ENCODE assay signal across 10 mouse cellular contexts in genomic region chr7:141438201-141438968, GRCm38 (mm10). TPM values are rescaled to one million over a fixed set of nuclear protein-coding genes. Genes with fewer than 3 reads are reported as not detected.
DNase-seq lines count a peak whose midpoint lies in the region; ATAC-seq lines count a peak whose summit lies in the region.
"Had no signal": no experiment of that assay in that cellular context is flagged by ENCODE, and none has a peak within 500 bp of the region (broad histone marks: within the 10 kb centered on the region; RNA-seq: fewer than 3 reads in every experiment).

No protein-coding gene starts in this region.

- no peak overlapping the region for H3K9ac ChIP-seq in forebrain, embryonic 12.5 days
- no peak overlapping the region; the same call in 1 of the 2 replicates for H3K9ac ChIP-seq in forebrain, embryonic 11.5 days (ENCODE audit: low read length)
- peak overlapping the region; percentile 35; the same call in 1 of the 2 replicates for H3K9ac ChIP-seq in limb, embryonic 13.5 days
- no peak overlapping the region; the same call in 1 of the 2 replicates for H3K9ac ChIP-seq in midbrain, embryonic 14.5 days (replicated peaks; ENCODE audit: low read length)

- no peaks in the 10 kb centered on the region for H3K27me3 ChIP-seq in forebrain, embryonic 12.5 days
- no peaks in the 10 kb centered on the region; the same call in 1 of the 2 replicates for H3K27me3 ChIP-seq in forebrain, embryonic 11.5 days (ENCODE audit: control insufficient read depth, insufficient read depth, low read length)
- no peaks in the 10 kb centered on the region for H3K27me3 ChIP-seq in limb, embryonic 13.5 days
- H3K27me3 ChIP-seq in limb, embryonic 10.5 days (ENCODE audit: low read depth, poor library complexity, severe bottlenecking) = no peaks in the 10 kb centered on the region
- no peaks in the 10 kb centered on the region for H3K27me3 ChIP-seq in midbrain, embryonic 14.5 days (ENCODE audit: control insufficient read depth, insufficient read depth, low read length)
- H3K27me3 ChIP-seq: limb, embryonic 15.5 days had no signal

- no peak for ATAC-seq in forebrain, embryonic 12.5 days (ENCODE audit: low FRiP score)
- no peak for ATAC-seq in forebrain, embryonic 11.5 days (replicated peaks; ENCODE audit: low FRiP score)
- ATAC-seq in limb, embryonic 13.5 days (ENCODE audit: low FRiP score, low read depth) = no peak
- no peak for ATAC-seq in midbrain, embryonic 14.5 days (ENCODE audit: low FRiP score, low TSS enrichment)
- ATAC-seq in megakaryocyte progenitor cell, adult 5-6 weeks (replicated peaks; ENCODE audit: poor library complexity) = no peak

- H3K4me3 ChIP-seq in forebrain, embryonic 12.5 days (replicated peaks) = no peak overlapping the region
- H3K4me3 ChIP-seq in forebrain, embryonic 11.5 days (ENCODE audit: low read depth, low read length) = no peak overlapping the region
- H3K4me3 ChIP-seq in limb, embryonic 13.5 days = no peak overlapping the region
- no peak overlapping the region for H3K4me3 ChIP-seq in limb, embryonic 10.5 days
- no peak overlapping the region for H3K4me3 ChIP-seq in midbrain, embryonic 14.5 days (replicated peaks; ENCODE audit: low read depth, low read length)

- no peak for DNase-seq in forebrain, embryonic 11.5 days (ENCODE audit: low spot score)
- no peak for DNase-seq in limb, embryonic 10.5 days (ENCODE audit: low spot score)
- DNase-seq in cerebellum, adult 9-11 months = peak; percentile 94
- no peak for DNase-seq in midbrain, embryonic 14.5 days
- DNase-seq in gastrocnemius, postnatal 10 days = no peak

- peaks cover 44% of the 10 kb centered on the region for H3K36me3 ChIP-seq in forebrain, embryonic 12.5 days (replicated peaks)
- peaks cover 2% of the 10 kb centered on the region; the same call in 1 of the 2 replicates for H3K36me3 ChIP-seq in forebrain, embryonic 11.5 days (ENCODE audit: control insufficient read depth, insufficient read depth, low read length)
- H3K36me3 ChIP-seq in limb, embryonic 13.5 days = peaks cover 50% of the 10 kb centered on the region
- H3K36me3 ChIP-seq in limb, embryonic 10.5 days = peaks cover 59% of the 10 kb centered on the region
- peaks cover 5% of the 10 kb centered on the region; the same call in 1 of the 2 replicates for H3K36me3 ChIP-seq in midbrain, embryonic 14.5 days (ENCODE audit: control insufficient read depth, insufficient read depth, low read length)

- peaks cover 60% of the 10 kb centered on the region for H3K4me1 ChIP-seq in forebrain, embryonic 12.5 days
- H3K4me1 ChIP-seq in forebrain, embryonic 11.5 days (replicated peaks; ENCODE audit: control insufficient read depth, insufficient read depth, low read length) = peaks cover 33% of the 10 kb centered on the region
- peaks cover 60% of the 10 kb centered on the region for H3K4me1 ChIP-seq in limb, embryonic 13.5 days
- H3K4me1 ChIP-seq in limb, embryonic 10.5 days = peaks cover 79% of the 10 kb centered on the region
- H3K4me1 ChIP-seq in midbrain, embryonic 14.5 days (ENCODE audit: control insufficient read depth, insufficient read depth, low read length) = peaks cover 27% of the 10 kb centered on the region

- peak overlapping the region; percentile 76; the same call in 1 of the 2 replicates for H3K27ac ChIP-seq in forebrain, embryonic 12.5 days
- H3K27ac ChIP-seq in forebrain, embryonic 11.5 days (ENCODE audit: low read depth, low read length) = no peak overlapping the region
- no peak overlapping the region for H3K27ac ChIP-seq in limb, embryonic 13.5 days
- no peak overlapping the region for H3K27ac ChIP-seq in limb, embryonic 10.5 days
- H3K27ac ChIP-seq in midbrain, embryonic 14.5 days (replicated peaks; ENCODE audit: low read depth, low read length) = no peak overlapping the region; the same call in 1 of the 2 replicates

- no peak overlapping the region for H3K4me2 ChIP-seq in forebrain, embryonic 12.5 days
- H3K4me2 ChIP-seq in forebrain, embryonic 11.5 days (ENCODE audit: low read depth, low read length, severe bottlenecking) = no peak overlapping the region
- H3K4me2 ChIP-seq in limb, embryonic 13.5 days (replicated peaks) = no peak overlapping the region
- H3K4me2 ChIP-seq in midbrain, embryonic 14.5 days (ENCODE audit: low read length) = peak overlapping the region; percentile 91; the same call in 1 of the 2 replicates

- WGBS in forebrain, embryonic 12.5 days = 91% methylated on average over 12 of the region's 12 CpGs
- WGBS in forebrain, embryonic 11.5 days = 89% methylated on average over 12 of the region's 12 CpGs
- WGBS in limb, embryonic 13.5 days = 91% methylated on average over 12 of the region's 12 CpGs
- WGBS in limb, embryonic 10.5 days = 95% methylated on average over 12 of the region's 12 CpGs
- 91% methylated on average over 12 of the region's 12 CpGs for WGBS in midbrain, embryonic 14.5 days

- H3K9me3 ChIP-seq in forebrain, embryonic 12.5 days = no peaks in the 10 kb centered on the region
- H3K9me3 ChIP-seq in forebrain, embryonic 11.5 days (ENCODE audit: control insufficient read depth, low read length) = no peaks in the 10 kb centered on the region
- H3K9me3 ChIP-seq in limb, embryonic 13.5 days = no peaks in the 10 kb centered on the region
- no peaks in the 10 kb centered on the region for H3K9me3 ChIP-seq in limb, embryonic 10.5 days (replicated peaks)
- no peaks in the 10 kb centered on the region for H3K9me3 ChIP-seq in midbrain, embryonic 14.5 days (ENCODE audit: control insufficient read depth, low read length)
- H3K9me3 ChIP-seq: G1E; limb, embryonic 15.5 days had no signal

RNA-seq across cellular contexts. Expression of gene Slc25a22, which starts 0.7 kb away (rescaled TPM):
- 57.4 and 60.9 TPM in 2 replicates for polyA plus RNA-seq in forebrain, embryonic 12.5 days (2016; fragmentation: Nextera tagmentation; extraction: Ambion mirVana)
- 43.2 and 46.0 TPM in 2 replicates for polyA plus RNA-seq in forebrain, embryonic 11.5 days (2014; fragmentation: Nextera tagmentation; extraction: Ambion mirVana)
- polyA plus RNA-seq in limb, embryonic 13.5 days (2015; fragmentation: Nextera tagmentation; extraction: Ambion mirVana) = 38.8 and 39.3 TPM in 2 replicates
- polyA plus RNA-seq in limb, embryonic 10.5 days (2016; fragmentation: Nextera tagmentation; extraction: Ambion mirVana) = 43.6 and 48.3 TPM in 2 replicates
- 82.9 and 84.3 TPM in 2 replicates for polyA plus RNA-seq in midbrain, embryonic 14.5 days (2014; fragmentation: Nextera tagmentation; extraction: Ambion mirVana)
- total RNA-seq in megakaryocyte progenitor cell, adult 5-6 weeks (2015) = 15.5 and 19.8 TPM in 2 replicates
- 4.4 and 5.3 TPM in 2 replicates for total RNA-seq in megakaryocyte progenitor cell, adult 5-6 weeks (2017)
- 10 to 100 TPM; 14.5 to 25.7 TPM for total RNA-seq in gastrocnemius, postnatal 10 days (2021)

RNA-seq across cellular contexts. Expression of gene Pidd1, which starts 5.4 kb away (rescaled TPM):
- 16.9 and 18.8 TPM in 2 replicates for polyA plus RNA-seq in forebrain, embryonic 12.5 days (2016; fragmentation: Nextera tagmentation; extraction: Ambion mirVana)
- 22.3 TPM in 2 replicates for polyA plus RNA-seq in forebrain, embryonic 11.5 days (2014; fragmentation: Nextera tagmentation; extraction: Ambion mirVana)
- 11.7 and 12.0 TPM in 2 replicates for polyA plus RNA-seq in limb, embryonic 13.5 days (2015; fragmentation: Nextera tagmentation; extraction: Ambion mirVana)
- 26.8 and 30.0 TPM in 2 replicates for polyA plus RNA-seq in limb, embryonic 10.5 days (2016; fragmentation: Nextera tagmentation; extraction: Ambion mirVana)
- polyA plus RNA-seq in midbrain, embryonic 14.5 days (2014; fragmentation: Nextera tagmentation; extraction: Ambion mirVana) = 2.3 and 3.6 TPM in 2 replicates
- total RNA-seq in megakaryocyte progenitor cell, adult 5-6 weeks (2015) = 14.2 and 14.4 TPM in 2 replicates
- 9.7 and 11.2 TPM in 2 replicates for total RNA-seq in megakaryocyte progenitor cell, adult 5-6 weeks (2017)
- 1 to 10 TPM; 2.4 to 3.2 TPM for total RNA-seq in gastrocnemius, postnatal 10 days (2021)

RNA-seq across cellular contexts. Expression of gene Rplp2, which starts 8.8 kb away (rescaled TPM):
- polyA plus RNA-seq in forebrain, embryonic 12.5 days (2016; fragmentation: Nextera tagmentation; extraction: Ambion mirVana) = 950 and 986 TPM in 2 replicates
- polyA plus RNA-seq in forebrain, embryonic 11.5 days (2014; fragmentation: Nextera tagmentation; extraction: Ambion mirVana) = 935 and 968 TPM in 2 replicates
- polyA plus RNA-seq in limb, embryonic 13.5 days (2015; fragmentation: Nextera tagmentation; extraction: Ambion mirVana) = 1,214 and 1,220 TPM in 2 replicates
- 1,138 and 1,369 TPM in 2 replicates for polyA plus RNA-seq in limb, embryonic 10.5 days (2016; fragmentation: Nextera tagmentation; extraction: Ambion mirVana)
- polyA plus RNA-seq in midbrain, embryonic 14.5 days (2014; fragmentation: Nextera tagmentation; extraction: Ambion mirVana) = 772 and 804 TPM in 2 replicates
- 2,968 and 3,129 TPM in 2 replicates for total RNA-seq in megakaryocyte progenitor cell, adult 5-6 weeks (2015)
- total RNA-seq in megakaryocyte progenitor cell, adult 5-6 weeks (2017) = 2,070 and 2,265 TPM in 2 replicates
- total RNA-seq in gastrocnemius, postnatal 10 days (2021) = 1,000 to 10,000 TPM in 1 of 2 experiments, 100 to 1,000 TPM in 1; 886 to 1,008 TPM

RNA-seq across cellular contexts. Expression of gene Cend1, which starts 9.1 kb away (rescaled TPM):
- polyA plus RNA-seq in forebrain, embryonic 12.5 days (2016; fragmentation: Nextera tagmentation; extraction: Ambion mirVana) = 20.5 and 22.5 TPM in 2 replicates
- 4.1 and 5.4 TPM in 2 replicates for polyA plus RNA-seq in forebrain, embryonic 11.5 days (2014; fragmentation: Nextera tagmentation; extraction: Ambion mirVana)
- polyA plus RNA-seq in limb, embryonic 13.5 days (2015; fragmentation: Nextera tagmentation; extraction: Ambion mirVana) = 5.1 and 5.2 TPM in 2 replicates
- polyA plus RNA-seq in limb, embryonic 10.5 days (2016; fragmentation: Nextera tagmentation; extraction: Ambion mirVana) = 6.0 and 8.8 TPM in 2 replicates
- 25.7 and 79.2 TPM in 2 replicates for polyA plus RNA-seq in midbrain, embryonic 14.5 days (2014; fragmentation: Nextera tagmentation; extraction: Ambion mirVana)
- not detected in 2 replicates for total RNA-seq in megakaryocyte progenitor cell, adult 5-6 weeks (2015)
- not detected in 2 replicates for total RNA-seq in megakaryocyte progenitor cell, adult 5-6 weeks (2017)
- total RNA-seq in gastrocnemius, postnatal 10 days (2021) = 1 to 10 TPM in 1 of 2 experiments, under 1 TPM in 1; 0.66 to 1.4 TPM
- total RNA-seq: G1E had no signal
- polyA plus RNA-seq: G1E had no signal

RNA-seq across cellular contexts. Expression of gene Pnpla2, which starts 16.6 kb away (rescaled TPM):
- polyA plus RNA-seq in forebrain, embryonic 12.5 days (2016; fragmentation: Nextera tagmentation; extraction: Ambion mirVana) = 16.2 and 18.3 TPM in 2 replicates
- 16.9 and 17.9 TPM in 2 replicates for polyA plus RNA-seq in forebrain, embryonic 11.5 days (2014; fragmentation: Nextera tagmentation; extraction: Ambion mirVana)
- 13.9 and 14.7 TPM in 2 replicates for polyA plus RNA-seq in limb, embryonic 13.5 days (2015; fragmentation: Nextera tagmentation; extraction: Ambion mirVana)
- polyA plus RNA-seq in limb, embryonic 10.5 days (2016; fragmentation: Nextera tagmentation; extraction: Ambion mirVana) = 11.6 and 12.4 TPM in 2 replicates
- 15.8 and 15.9 TPM in 2 replicates for polyA plus RNA-seq in midbrain, embryonic 14.5 days (2014; fragmentation: Nextera tagmentation; extraction: Ambion mirVana)
- total RNA-seq in megakaryocyte progenitor cell, adult 5-6 weeks (2015) = 44.5 and 44.9 TPM in 2 replicates
- total RNA-seq in megakaryocyte progenitor cell, adult 5-6 weeks (2017) = 15.6 and 20.1 TPM in 2 replicates
- 100 to 1,000 TPM; 119 to 151 TPM for total RNA-seq in gastrocnemius, postnatal 10 days (2021)
